Mouse (Mus musculus) G1E (cell line): ENCODE results near the gene Dok7. TPM values are rescaled to one million over a fixed set of nuclear protein-coding genes. Genes with fewer than 3 reads are reported as not detected.

Source experiments
- ATAC-seq: 2 replicates; pipeline ENCODE4 v1.8.0; 2016; ENCODE audit warnings: mild to moderate bottlenecking; ENCODE audit not compliant: insufficient number of reproducible peaks, poor library complexity, low FRiP score, severe bottlenecking; ENCODE audit errors: extremely low read depth
- DNase-seq: peaks from one replicate; pipeline ENCODE4 v3.0.0; 2012; ENCODE audit warnings: low spot score
- H3K27me3 ChIP-seq: 2 replicates; pipeline ENCODE4 v1.6.1; 2012; ENCODE audit warnings: mild to moderate bottlenecking, low read length, inconsistent platforms; ENCODE audit not compliant: insufficient read depth
- H3K36me3 ChIP-seq: replicated peaks from 2 replicates; pipeline ENCODE3; 2012; ENCODE audit warnings: mild to moderate bottlenecking, inconsistent platforms
- H3K4me1 ChIP-seq: 2 replicates; pipeline ENCODE4 v1.6.1; 2012; ENCODE audit warnings: low read depth, low read length, inconsistent platforms, mixed read lengths; ENCODE audit not compliant: insufficient read depth
- H3K4me3 ChIP-seq: 2 replicates; pipeline ENCODE4 v1.5.1; 2012; ENCODE audit warnings: low read depth, mild to moderate bottlenecking, inconsistent platforms, low read length, moderate library complexity, mixed read lengths
- H3K9me3 ChIP-seq: replicated peaks from 2 replicates; pipeline ENCODE4 v1.6.1; 2012; ENCODE audit warnings: inconsistent platforms
- CTCF ChIP-seq: IDR thresholded peaks from 2 replicates; pipeline ENCODE4 v1.5.1; 2012; ENCODE audit warnings: low read depth, low read length, inconsistent platforms, mixed read lengths
- GATA1 ChIP-seq: IDR thresholded peaks from 2 replicates; pipeline ENCODE4 v1.6.1; 2012; ENCODE audit warnings: borderline replicate concordance, low read length, inconsistent platforms, mixed read lengths
- GATA2 ChIP-seq: IDR thresholded peaks from 2 replicates; pipeline ENCODE4 v1.6.1; 2012; ENCODE audit warnings: low read depth, low read length, inconsistent platforms, borderline replicate concordance
- POLR2AphosphoS5 ChIP-seq: IDR thresholded peaks from 2 replicates; pipeline ENCODE4 v1.6.1; 2012; ENCODE audit warnings: low read depth, low read length, inconsistent platforms; ENCODE audit not compliant: insufficient replicate concordance
- TAL1 ChIP-seq: conservative IDR thresholded peaks from 2 replicates; pipeline ENCODE4 v1.6.1; 2012; ENCODE audit warnings: low read depth, low read length, inconsistent platforms, mixed read lengths
- polyA plus RNA-seq: library from polyadenylated mRNA; stranded (reverse); fragments of >175 nt; gene quantifications from 2 replicates; pipeline ENCODE4 v1.2.3, GENCODE M21; 2012
- total RNA-seq, 2 experiments: library from RNA; stranded (forward) in 1 of 2; stranded (reverse) in 1 of 2; fragments of 200-1000 nt in 1 of 2; fragments of >200 nt in 1 of 2; fragmentation: Nextera tagmentation in 1 of 2; gene quantifications; 2 replicates each; pipeline ENCODE4 v1.2.3; 2014 to 2017

Dok7 gene
- total RNA-seq (2014; fragmentation: Nextera tagmentation): not detected in 2 replicates
- not detected in 2 replicates for total RNA-seq (2017)
- not detected in 2 replicates for polyA plus RNA-seq

DNA sequence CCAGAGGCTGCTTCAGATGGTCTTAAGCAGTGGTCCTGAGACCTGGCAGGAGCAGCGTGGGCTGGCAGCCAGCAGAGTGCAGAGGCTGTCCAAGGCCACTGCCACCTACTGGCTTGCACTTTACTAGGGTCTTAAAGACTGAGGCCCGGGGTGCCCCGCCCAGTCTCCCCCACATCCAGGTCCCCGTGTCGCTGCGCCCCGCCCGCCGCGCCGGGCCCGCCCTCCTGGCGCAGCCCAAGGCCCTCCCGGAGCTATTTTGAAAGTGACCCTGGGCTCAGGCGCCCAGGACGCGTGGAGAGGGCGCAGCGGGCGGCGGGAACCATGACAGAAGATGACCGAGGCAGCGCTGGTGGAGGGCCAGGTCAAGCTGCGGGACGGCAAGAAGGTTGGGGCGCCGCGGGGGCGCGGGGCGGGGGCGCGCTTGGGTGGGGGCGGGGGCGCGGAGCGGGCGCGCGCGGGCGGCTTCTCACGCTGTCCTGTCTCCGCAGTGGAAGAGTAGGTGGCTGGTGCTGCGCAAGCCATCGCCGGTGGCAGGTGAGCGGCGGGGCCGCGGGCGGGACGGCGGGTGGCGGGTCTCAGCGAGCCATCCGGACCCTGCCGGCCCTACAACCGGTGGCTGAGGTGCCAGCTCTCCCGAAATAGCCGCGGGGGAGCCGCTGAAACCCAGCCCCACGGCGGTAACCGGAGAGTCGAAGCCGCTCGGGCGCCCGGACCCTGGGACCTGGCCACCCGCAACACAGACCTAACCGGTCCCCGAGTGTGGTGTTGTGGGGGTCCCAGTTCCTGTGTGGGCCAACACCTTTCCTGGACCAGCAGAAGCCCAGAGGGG lies at the start of gene Dok7:
TSS of gene Dok7 (plus strand) at position 163 of the 829 bp plus-strand sequence.
- Histone ChIP-seq H3K4me3 (no peak within 1 kb of the TSS; the same call in 1 of the 2 replicates), H3K36me3 (no peaks in the 10 kb centered on the region), H3K9me3 (no peaks in the 10 kb centered on the region), H3K4me1 (no peaks in the 10 kb centered on the region), H3K27me3 (peaks cover 46% of the 10 kb centered on the region)
- ATAC-seq: no peak
- TF ChIP-seq CTCF: no peak
- DNase-seq: no peak

GRCm38 (mm10) chr5:35009163-35009562 lies 47.4 kb upstream of the Dok7 start:
- no peak overlapping the region for H3K4me3 ChIP-seq
- H3K9me3 ChIP-seq: no peaks in the 10 kb centered on the region
- H3K36me3 ChIP-seq: no peaks in the 10 kb centered on the region
- peaks cover 4% of the 10 kb centered on the region; the same call in 1 of the 2 replicates for H3K27me3 ChIP-seq
- H3K4me1 ChIP-seq: no peaks in the 10 kb centered on the region
- no peak for ATAC-seq
- TF ChIP-seq POLR2AphosphoS5: no peak
- TF ChIP-seq GATA1: no peak
- TF ChIP-seq CTCF: no peak
- no peak for TF ChIP-seq TAL1
- TF ChIP-seq GATA2: no peak
- no peak for DNase-seq

- Histone ChIP-seq H3K9me3 (no peaks in the 10 kb centered on the region), H3K4me3 (no peak overlapping the region), H3K4me1 (no peaks in the 10 kb centered on the region), H3K36me3 (no peaks in the 10 kb centered on the region), H3K27me3 (no peaks in the 10 kb centered on the region)
- ATAC-seq (no peak), DNase-seq (no peak)
- TF ChIP-seq POLR2AphosphoS5 (no peak), CTCF (no peak), GATA2 (no peak), GATA1 (no peak)
Measured at GRCm38 (mm10) chr5:35010656-35011055, 45.9 kb upstream of the Dok7 start.

- TF ChIP-seq TAL1 (no peak), GATA1 (no peak), POLR2AphosphoS5 (no peak), GATA2 (no peak), CTCF (no peak)
- Histone ChIP-seq H3K9me3 (no peaks in the 10 kb centered on the region), H3K4me3 (no peak overlapping the region), H3K36me3 (no peaks in the 10 kb centered on the region), H3K4me1 (no peaks in the 10 kb centered on the region), H3K27me3 (no peaks in the 10 kb centered on the region)
- ATAC-seq (no peak), DNase-seq (no peak)
Measured at GRCm38 (mm10) chr5:35011156-35011923, 45.2 kb upstream of the Dok7 start.

DNA sequence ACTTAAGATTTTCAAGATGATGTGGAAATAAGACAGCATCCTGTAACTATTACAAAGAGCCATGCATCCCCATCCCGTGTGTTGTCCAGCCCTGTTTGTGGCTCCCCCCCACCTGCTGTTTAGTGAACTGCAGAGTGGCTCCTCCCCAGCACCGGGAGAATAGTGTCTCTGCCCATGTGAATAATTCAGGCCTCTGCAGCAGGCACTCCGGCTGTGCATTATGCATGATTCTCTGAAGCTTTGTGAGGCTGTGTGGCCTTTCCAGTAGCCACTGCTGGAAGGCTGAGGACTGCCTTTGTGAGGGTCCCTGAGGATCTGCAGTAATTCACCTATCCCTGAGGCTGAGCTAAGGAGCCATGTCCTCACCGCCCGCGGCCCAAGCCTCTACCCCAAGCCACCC lies 42.5 kb upstream of the Dok7 start:
- Histone ChIP-seq H3K4me3 (no peak overlapping the region), H3K9me3 (no peaks in the 10 kb centered on the region), H3K4me1 (no peaks in the 10 kb centered on the region), H3K27me3 (peaks cover 2% of the 10 kb centered on the region; the same call in 1 of the 2 replicates), H3K36me3 (no peaks in the 10 kb centered on the region)
- TF ChIP-seq POLR2AphosphoS5 (no peak), TAL1 (no peak), GATA1 (no peak), GATA2 (no peak), CTCF (no peak)
- DNase-seq (no peak), ATAC-seq (no peak)

GRCm38 (mm10) chr5:35019673-35020300 lies 36.8 kb upstream of the Dok7 start:
- Histone ChIP-seq H3K4me1 (no peaks in the 10 kb centered on the region), H3K36me3 (no peaks in the 10 kb centered on the region), H3K27me3 (peaks cover 2% of the 10 kb centered on the region; the same call in 1 of the 2 replicates), H3K9me3 (no peaks in the 10 kb centered on the region), H3K4me3 (no peak overlapping the region)
- ATAC-seq: no peak
- no peak for DNase-seq
- no peak for TF ChIP-seq CTCF
- TF ChIP-seq GATA1: no peak
- TF ChIP-seq TAL1: no peak
- TF ChIP-seq POLR2AphosphoS5: no peak
- TF ChIP-seq GATA2: no peak
